Mouse (Mus musculus): Measurements from ENCODE around the gene Ubald1. TPM values are rescaled to one million over a fixed set of nuclear protein-coding genes. Genes with fewer than 3 reads are reported as not detected.

Ubald1 gene
- 1.2 TPM for polyA plus RNA-seq (2014; fragmentation: Illumina TruSeq; extraction: RNeasy Lipid Tissue Mini Kit (QIAGEN cat#74804); ENCODE audit: low read depth, low replicate concordance)

DNA sequence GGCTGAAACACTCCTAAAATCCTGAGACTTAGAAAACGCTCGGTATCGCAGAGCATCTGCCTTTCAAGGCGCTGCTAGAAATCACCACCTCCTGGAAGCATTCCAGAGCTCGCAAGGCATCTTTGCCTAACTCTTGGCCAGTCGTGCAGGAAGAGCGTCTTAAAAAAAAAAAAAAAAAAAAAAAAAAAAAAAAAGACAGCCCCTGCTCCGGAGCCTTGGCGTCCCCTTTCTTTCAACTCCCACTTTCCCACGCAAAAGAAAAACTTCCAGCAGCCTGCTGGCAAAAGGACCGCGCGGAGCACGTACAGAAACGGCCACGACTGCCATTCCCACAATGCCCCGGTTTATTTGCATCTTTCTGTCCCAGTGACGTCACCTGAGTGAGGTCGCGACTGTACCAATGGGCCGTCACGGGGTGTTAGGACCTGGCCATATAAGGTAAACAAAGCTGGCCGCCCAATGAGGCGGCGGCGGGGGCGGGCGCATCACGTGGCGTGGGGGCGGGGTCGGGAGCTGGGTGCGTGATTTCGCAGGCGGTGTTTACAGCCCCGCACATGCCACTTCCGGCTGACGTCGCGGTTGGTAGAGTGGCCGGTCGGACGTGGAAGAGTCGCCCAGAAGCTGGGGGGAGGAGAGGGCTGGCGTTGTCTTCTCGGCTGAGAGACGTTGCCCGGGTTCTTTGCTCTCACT, at the start of gene Ubald1:
Gene Ubald1 (minus strand): TSS at position 180 of the 690 bp plus-strand sequence.

DNA sequence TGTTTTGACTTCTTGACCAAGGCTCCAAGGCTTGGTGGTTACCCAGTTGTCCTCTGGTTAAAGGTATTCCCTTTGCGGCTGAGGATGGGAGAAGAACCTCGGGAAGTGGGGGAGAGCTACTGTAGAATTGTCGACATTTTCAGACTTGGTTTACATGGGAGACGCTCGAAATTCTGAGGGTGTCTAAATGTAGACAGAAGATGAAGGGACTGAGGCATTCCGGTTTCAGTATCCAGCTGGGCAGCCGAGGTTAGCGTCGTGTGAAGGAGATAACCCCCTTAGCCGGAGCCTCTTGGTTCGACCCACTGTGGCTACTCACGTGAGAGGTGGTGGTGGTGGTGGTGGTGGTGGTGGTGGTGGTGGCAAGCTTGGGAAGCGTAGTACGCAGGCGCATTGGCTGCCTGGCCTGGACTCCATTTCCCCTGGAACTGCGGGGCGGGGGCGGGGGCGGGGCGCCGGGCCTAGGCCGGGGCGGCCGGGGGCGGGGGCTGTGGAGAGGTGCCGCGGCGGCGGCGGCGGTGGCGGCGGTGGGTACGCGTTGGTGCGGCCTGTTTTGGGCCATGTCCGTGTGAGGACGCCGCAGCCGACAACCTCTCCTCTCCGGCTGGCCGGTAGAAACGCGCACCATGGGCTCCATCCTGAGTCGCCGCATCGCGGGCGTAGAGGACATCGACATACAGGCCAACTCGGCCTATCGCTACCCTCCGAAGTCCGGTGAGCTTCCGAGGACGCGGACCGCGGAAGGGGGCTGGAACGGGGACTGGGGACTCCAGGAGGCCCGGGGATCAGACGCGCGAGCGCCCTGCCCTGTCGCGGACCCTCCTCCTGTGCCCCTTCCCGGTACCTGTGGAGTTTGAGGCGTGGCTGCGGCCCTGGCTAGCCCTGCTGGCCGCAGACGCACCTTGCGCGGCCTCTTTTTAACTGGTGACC, 5.9 kb upstream of the Ubald1 start, which contains the start of gene Mgrn1:
Gene Mgrn1 (plus strand): TSS at position 490 of the 930 bp plus-strand sequence.

DNA sequence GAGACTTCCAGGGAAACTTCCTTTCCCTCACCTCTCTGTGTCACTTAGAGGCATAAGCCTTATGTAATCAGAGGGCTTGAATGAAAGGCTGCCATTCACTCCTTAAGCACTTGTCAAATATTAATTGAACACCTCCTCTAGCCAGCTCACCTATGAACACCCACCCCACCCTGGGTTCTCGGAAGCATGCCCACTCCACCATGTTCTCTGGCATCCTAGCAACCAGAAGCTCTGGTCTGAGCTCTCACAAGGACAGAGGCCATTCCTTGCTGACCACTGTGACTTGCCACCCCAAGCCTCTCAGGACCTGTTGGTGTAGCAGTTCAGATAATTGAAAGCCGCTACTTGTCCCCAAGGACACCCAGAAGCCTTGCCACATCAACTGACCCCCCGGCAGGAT, 44.9 kb downstream of the Ubald1 start, which contains the start of gene 4930562C15Rik:
Gene 4930562C15Rik (plus strand): TSS at position 226 of the 400 bp plus-strand sequence.

Other genes starting within 250 kb of the Ubald1 start
- gene Vasn, start 240.4 kb downstream of the Ubald1 start, polyA plus RNA-seq (2014; fragmentation: Illumina TruSeq; extraction: RNeasy Lipid Tissue Mini Kit (QIAGEN cat#74804); ENCODE audit: low read depth, low replicate concordance): 0.56 TPM
- 45.1 TPM for gene Dnaja3, start 240.3 kb downstream of the Ubald1 start, polyA plus RNA-seq (2014; fragmentation: Illumina TruSeq; extraction: RNeasy Lipid Tissue Mini Kit (QIAGEN cat#74804); ENCODE audit: low read depth, low replicate concordance)
- 1.8 TPM for gene Coro7, start 200.5 kb downstream of the Ubald1 start, polyA plus RNA-seq (2014; fragmentation: Illumina TruSeq; extraction: RNeasy Lipid Tissue Mini Kit (QIAGEN cat#74804); ENCODE audit: low read depth, low replicate concordance)
- 1.2 TPM for gene Nmral1, start 161.0 kb downstream of the Ubald1 start, polyA plus RNA-seq (2014; fragmentation: Illumina TruSeq; extraction: RNeasy Lipid Tissue Mini Kit (QIAGEN cat#74804); ENCODE audit: low read depth, low replicate concordance)
- gene Hmox2, start 154.0 kb downstream of the Ubald1 start, polyA plus RNA-seq (2014; fragmentation: Illumina TruSeq; extraction: RNeasy Lipid Tissue Mini Kit (QIAGEN cat#74804); ENCODE audit: low read depth, low replicate concordance): 49.5 TPM
- gene Cdip1, start 90.0 kb downstream of the Ubald1 start, polyA plus RNA-seq (2014; fragmentation: Illumina TruSeq; extraction: RNeasy Lipid Tissue Mini Kit (QIAGEN cat#74804); ENCODE audit: low read depth, low replicate concordance): 35.6 TPM
- gene 4930562C15Rik, start 44.9 kb downstream of the Ubald1 start, polyA plus RNA-seq (2014; fragmentation: Illumina TruSeq; extraction: RNeasy Lipid Tissue Mini Kit (QIAGEN cat#74804); ENCODE audit: low read depth, low replicate concordance): not detected
- 6.2 TPM for gene Mgrn1, start 5.9 kb upstream of the Ubald1 start, polyA plus RNA-seq (2014; fragmentation: Illumina TruSeq; extraction: RNeasy Lipid Tissue Mini Kit (QIAGEN cat#74804); ENCODE audit: low read depth, low replicate concordance)
- 4.2 TPM for gene Nudt16l1, start 58.4 kb upstream of the Ubald1 start, polyA plus RNA-seq (2014; fragmentation: Illumina TruSeq; extraction: RNeasy Lipid Tissue Mini Kit (QIAGEN cat#74804); ENCODE audit: low read depth, low replicate concordance)
- gene Anks3, start 83.9 kb upstream of the Ubald1 start, polyA plus RNA-seq (2014; fragmentation: Illumina TruSeq; extraction: RNeasy Lipid Tissue Mini Kit (QIAGEN cat#74804); ENCODE audit: low read depth, low replicate concordance): 3.4 TPM
- not detected for gene Sept12, start 117.5 kb upstream of the Ubald1 start, polyA plus RNA-seq (2014; fragmentation: Illumina TruSeq; extraction: RNeasy Lipid Tissue Mini Kit (QIAGEN cat#74804); ENCODE audit: low read depth, low replicate concordance)
- gene Smim22, start 127.0 kb upstream of the Ubald1 start, polyA plus RNA-seq (2014; fragmentation: Illumina TruSeq; extraction: RNeasy Lipid Tissue Mini Kit (QIAGEN cat#74804); ENCODE audit: low read depth, low replicate concordance): not detected
- gene Rogdi, start 133.2 kb upstream of the Ubald1 start, polyA plus RNA-seq (2014; fragmentation: Illumina TruSeq; extraction: RNeasy Lipid Tissue Mini Kit (QIAGEN cat#74804); ENCODE audit: low read depth, low replicate concordance): 1.7 TPM
- gene Glyr1, start 169.5 kb upstream of the Ubald1 start, polyA plus RNA-seq (2014; fragmentation: Illumina TruSeq; extraction: RNeasy Lipid Tissue Mini Kit (QIAGEN cat#74804); ENCODE audit: low read depth, low replicate concordance): 48.3 TPM
- gene Ubn1, start 169.7 kb upstream of the Ubald1 start, polyA plus RNA-seq (2014; fragmentation: Illumina TruSeq; extraction: RNeasy Lipid Tissue Mini Kit (QIAGEN cat#74804); ENCODE audit: low read depth, low replicate concordance): 7.8 TPM

All from liver, adult 10 weeks (tissue).